Mouse (Mus musculus) heart, embryonic 13.5 days (tissue): ENCODE results near the gene Gapvd1. TPM values are rescaled to one million over a fixed set of nuclear protein-coding genes. Genes with fewer than 3 reads are reported as not detected.
"Not testable (repeated sequence)": the region's sequence is repeated elsewhere in the genome, so short reads cannot be mapped to it uniquely, and the experiment has no call there.

Experiments
- ATAC-seq: fragments of 200-750 bp; cut with Nextera tagmentation; 2 replicates; pipeline ENCODE4 v1.8.0; 2017; ENCODE audit warnings: moderate TSS enrichment; ENCODE audit not compliant: insufficient number of reproducible peaks, low FRiP score, low TSS enrichment; ENCODE audit errors: extremely low read depth
- H3K27ac ChIP-seq: fragments of 300-500 bp; sonication (generic); replicated peaks from 2 replicates; pipeline ENCODE4 v1.5.1; 2015; ENCODE audit warnings: moderate library complexity, mild to moderate bottlenecking, inconsistent platforms
- H3K27me3 ChIP-seq: fragments of 300-500 bp; sonication (generic); replicated peaks from 2 replicates; pipeline ENCODE4 v1.6.1; 2015; ENCODE audit warnings: mild to moderate bottlenecking, inconsistent platforms
- H3K36me3 ChIP-seq: fragments of 300-500 bp; sonication (generic); 2 replicates; pipeline ENCODE4 v1.6.1; 2015; ENCODE audit warnings: mild to moderate bottlenecking, inconsistent platforms
- H3K4me1 ChIP-seq: fragments of 300-500 bp; sonication (generic); 2 replicates; pipeline ENCODE4 v1.6.1; 2015; ENCODE audit warnings: inconsistent platforms
- H3K4me2 ChIP-seq: fragments of 300-500 bp; sonication (generic); 2 replicates; pipeline ENCODE4 v1.6.1; 2015; ENCODE audit warnings: inconsistent platforms, mild to moderate bottlenecking, moderate library complexity
- H3K4me3 ChIP-seq: fragments of 300-500 bp; sonication (generic); 2 replicates; pipeline ENCODE4 v1.5.1; 2015; ENCODE audit warnings: moderate library complexity, mild to moderate bottlenecking, inconsistent platforms
- H3K9ac ChIP-seq: fragments of 300-500 bp; sonication (generic); 2 replicates; pipeline ENCODE4 v1.6.1; 2015; ENCODE audit warnings: inconsistent platforms, mild to moderate bottlenecking, moderate library complexity
- H3K9me3 ChIP-seq: fragments of 300-500 bp; sonication (generic); 2 replicates; pipeline ENCODE4 v1.6.1; 2016; ENCODE audit warnings: inconsistent platforms
- WGBS: fragments of 180-500 bp; shearing (Covaris S2); methylation state at CpG from one replicate; pipeline ENCODE4 v1.1.7; 2015; ENCODE audit warnings: mixed read lengths; 5-methylcytosine and 5-hydroxymethylcytosine counted together
- polyA plus RNA-seq: library from polyadenylated mRNA; unstranded; fragments of >200 nt; fragmentation: Nextera tagmentation; extraction: Ambion mirVana; gene quantifications from 2 replicates; pipeline ENCODE4 v1.2.1, GENCODE M21; 2015

Gapvd1 gene
- polyA plus RNA-seq, 1 experiment from 2014 or later: 55.6 TPM

- not testable (repeated sequence) for H3K4me1 ChIP-seq, H3K4me3 ChIP-seq, H3K9me3 ChIP-seq, ATAC-seq, H3K27ac ChIP-seq, H3K27me3 ChIP-seq, H3K9ac ChIP-seq, H3K4me2 ChIP-seq
- 85% methylated on average over 2 of the region's 2 CpGs for WGBS
- H3K36me3 ChIP-seq: peaks cover 46% of the 10 kb centered on the region
Measured at GRCm38 (mm10) chr2:34792543-34792942, 37.5 kb upstream of the Gapvd1 start.

- H3K9ac ChIP-seq: no peak overlapping the region
- peaks cover 42% of the 10 kb centered on the region for H3K36me3 ChIP-seq
- H3K27ac ChIP-seq: no peak overlapping the region
- H3K27me3 ChIP-seq: no peaks in the 10 kb centered on the region
- WGBS: 86% methylated on average over 8 of the region's 8 CpGs
- no peak for ATAC-seq
- H3K4me1 ChIP-seq: peaks cover 6% of the 10 kb centered on the region; the same call in 1 of the 2 replicates
- no peak overlapping the region for H3K4me3 ChIP-seq
- 0 out of 2 replicates have a peak, but pooled peaks cover 4% of the 10 kb centered on the region for H3K9me3 ChIP-seq
- H3K4me2 ChIP-seq: no peak overlapping the region
Measured at GRCm38 (mm10) chr2:34790282-34790681, 35.2 kb upstream of the Gapvd1 start.

- H3K27me3 ChIP-seq: no peaks in the 10 kb centered on the region
- H3K27ac ChIP-seq: peak overlapping the region; percentile 82; the same call in 1 of the 2 replicates
- H3K4me1 ChIP-seq: peaks cover 19% of the 10 kb centered on the region
- no peak overlapping the region for H3K4me2 ChIP-seq
- H3K9me3 ChIP-seq: no peaks in the 10 kb centered on the region
- H3K4me3 ChIP-seq: no peak overlapping the region
- H3K36me3 ChIP-seq: peaks cover 63% of the 10 kb centered on the region
- ATAC-seq: no peak
- 81% methylated on average over 2 of the region's 2 CpGs for WGBS
- no peak overlapping the region for H3K9ac ChIP-seq
Measured at GRCm38 (mm10) chr2:34784085-34784484, 29.1 kb upstream of the Gapvd1 start.

GRCm38 (mm10) chr2:34783064-34784020, 28.3 kb upstream of the Gapvd1 start:
- Histone ChIP-seq H3K4me1 (peaks cover 15% of the 10 kb centered on the region), H3K4me2 (peak overlapping the region; percentile 45), H3K9ac (peak overlapping the region; percentile 52; the same call in 1 of the 2 replicates), H3K27me3 (no peaks in the 10 kb centered on the region), H3K36me3 (peaks cover 71% of the 10 kb centered on the region), H3K4me3 (no peak overlapping the region), H3K27ac (peak overlapping the region; percentile 82), H3K9me3 (no peaks in the 10 kb centered on the region)
- WGBS: 44% methylated on average over 14 of the region's 14 CpGs
- ATAC-seq: peak; percentile 83

- peak overlapping the region; percentile 82 for H3K4me2 ChIP-seq
- no peaks in the 10 kb centered on the region for H3K27me3 ChIP-seq
- peaks cover 50% of the 10 kb centered on the region for H3K4me1 ChIP-seq
- H3K36me3 ChIP-seq: peaks cover 94% of the 10 kb centered on the region
- H3K9me3 ChIP-seq: no peaks in the 10 kb centered on the region
- WGBS: 61% methylated on average over 1 of the region's 1 CpGs
- ATAC-seq: no peak
- H3K9ac ChIP-seq: no peak overlapping the region
- H3K27ac ChIP-seq: no peak overlapping the region
- H3K4me3 ChIP-seq: peak overlapping the region; percentile 9
Measured at GRCm38 (mm10) chr2:34777237-34777868, 22.3 kb upstream of the Gapvd1 start.

GRCm38 (mm10) chr2:34774493-34774892, 19.5 kb upstream of the Gapvd1 start:
- peak overlapping the region; percentile 100 for H3K9ac ChIP-seq
- H3K4me3 ChIP-seq: peak overlapping the region; percentile 99
- no peaks in the 10 kb centered on the region for H3K9me3 ChIP-seq
- no peak for ATAC-seq
- peak overlapping the region; percentile 82 for H3K4me2 ChIP-seq
- H3K27ac ChIP-seq: no peak overlapping the region
- peaks cover 70% of the 10 kb centered on the region for H3K36me3 ChIP-seq
- 70% methylated on average over 6 of the region's 6 CpGs for WGBS
- no peaks in the 10 kb centered on the region for H3K27me3 ChIP-seq
- H3K4me1 ChIP-seq: peaks cover 61% of the 10 kb centered on the region

GRCm38 (mm10) chr2:34773673-34774072, 18.6 kb upstream of the Gapvd1 start:
- Histone ChIP-seq H3K27ac (no peak overlapping the region), H3K36me3 (peaks cover 62% of the 10 kb centered on the region), H3K4me3 (peak overlapping the region; percentile 99), H3K9ac (peak overlapping the region; percentile 100), H3K27me3 (no peaks in the 10 kb centered on the region), H3K4me2 (peak overlapping the region; percentile 82), H3K9me3 (no peaks in the 10 kb centered on the region), H3K4me1 (peaks cover 61% of the 10 kb centered on the region)
- no peak for ATAC-seq
- 74% methylated on average over 4 of the region's 4 CpGs for WGBS

- peaks cover 51% of the 10 kb centered on the region for H3K36me3 ChIP-seq
- H3K27me3 ChIP-seq: no peaks in the 10 kb centered on the region
- 2% methylated on average over 50 of the region's 50 CpGs for WGBS
Measured at GRCm38 (mm10) chr2:34772252-34773235, 17.5 kb upstream of the Gapvd1 start.

GRCm38 (mm10) chr2:34771368-34772226, 16.6 kb upstream of the Gapvd1 start, which contains the start of gene Hspa5:
Gene Hspa5, plus strand, starts transcription at chr2:34771970.
- Histone ChIP-seq H3K4me3 (peak within 1 kb of the TSS; percentile 99), H3K36me3 (peaks cover 41% of the 10 kb centered on the region), H3K4me1 (peaks cover 47% of the 10 kb centered on the region), H3K27ac (peak within 1 kb of the TSS; percentile 93), H3K9me3 (no peaks in the 10 kb centered on the region), H3K27me3 (no peaks in the 10 kb centered on the region), H3K9ac (peak within 1 kb of the TSS; percentile 100), H3K4me2 (peak within 1 kb of the TSS; percentile 82)
- WGBS: under 1% methylated on average over 60 of the region's 60 CpGs
- peak; percentile 97 for ATAC-seq

More at GRCm38 (mm10) chr2:34772252-34773235, 17.5 kb upstream of the Gapvd1 start:
- H3K4me3 ChIP-seq: peak overlapping the region; percentile 99
- peak overlapping the region; percentile 82 for H3K4me2 ChIP-seq
- peak overlapping the region; percentile 93 for H3K27ac ChIP-seq
- H3K9me3 ChIP-seq: no peaks in the 10 kb centered on the region
- H3K9ac ChIP-seq: peak overlapping the region; percentile 100
- peaks cover 57% of the 10 kb centered on the region for H3K4me1 ChIP-seq
- ATAC-seq: peak; percentile 10; the same call in 1 of the 2 replicates

GRCm38 (mm10) chr2:34770951-34771350, 15.9 kb upstream of the Gapvd1 start:
- H3K4me2 ChIP-seq: peak overlapping the region; percentile 81
- peak overlapping the region; percentile 99 for H3K4me3 ChIP-seq
- H3K27me3 ChIP-seq: no peaks in the 10 kb centered on the region
- peak overlapping the region; percentile 93 for H3K27ac ChIP-seq
- H3K9ac ChIP-seq: peak overlapping the region; percentile 98
- WGBS: 2% methylated on average over 6 of the region's 6 CpGs
- no peak for ATAC-seq
- peaks cover 41% of the 10 kb centered on the region for H3K4me1 ChIP-seq
- no peaks in the 10 kb centered on the region for H3K9me3 ChIP-seq
- H3K36me3 ChIP-seq: peaks cover 35% of the 10 kb centered on the region
